Mouse (Mus musculus): ENCODE measurements around the gene Olfr1458.

The Olfr1458 gene

GRCm38 (mm10) chr19:13106675-13107074 is at the start of gene Olfr1458:
Olfr1458 (minus strand) TSS chr19:13106775.
- DNase-seq, result no peak

DNA sequence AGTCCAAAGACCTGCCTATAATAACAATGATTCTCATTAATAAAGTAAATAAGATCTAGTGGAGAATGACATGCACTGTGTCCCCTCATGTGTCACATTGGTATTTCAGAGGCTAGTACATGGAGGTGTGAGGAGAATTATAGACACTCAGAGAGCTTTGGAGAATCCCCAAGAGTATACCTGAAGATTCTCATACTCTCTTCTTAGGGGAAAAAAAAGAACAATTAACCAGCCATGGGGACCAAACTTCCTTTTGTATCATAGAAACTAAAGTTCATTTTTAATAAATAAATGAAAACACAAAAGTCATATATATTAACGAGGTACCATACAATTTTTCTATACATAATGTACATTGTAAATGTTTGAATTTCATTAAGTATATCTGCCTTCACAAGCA is 42.9 kb upstream of the Olfr1458 start, which contains the start of gene Olfr1459:
Olfr1459 (minus strand) TSS at position 101 of the 400 bp plus-strand sequence.
- no peak for DNase-seq

DNA sequence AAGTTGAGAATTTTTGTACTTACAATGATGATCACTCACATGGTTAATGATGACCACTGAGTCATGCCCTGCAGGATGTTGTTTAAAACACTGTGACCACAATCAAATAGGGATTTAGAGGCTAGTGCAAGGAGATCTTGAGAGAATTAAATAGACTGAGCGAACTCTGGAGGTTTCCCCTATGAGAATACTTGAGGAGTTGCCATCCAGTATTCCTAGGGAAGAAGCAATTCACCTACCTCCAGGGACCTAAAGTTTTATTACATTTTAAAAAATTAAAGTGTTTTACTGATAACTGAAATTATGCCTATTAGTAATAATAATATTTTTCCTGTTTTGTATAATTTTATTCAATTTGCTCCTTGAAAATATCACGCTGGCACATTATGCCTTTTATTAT is 8.8 kb downstream of the Olfr1458 start, which contains the start of gene Olfr1457:
Olfr1457 (minus strand) TSS at position 101 of the 400 bp plus-strand sequence.
- DNase-seq, result no peak

DNA sequence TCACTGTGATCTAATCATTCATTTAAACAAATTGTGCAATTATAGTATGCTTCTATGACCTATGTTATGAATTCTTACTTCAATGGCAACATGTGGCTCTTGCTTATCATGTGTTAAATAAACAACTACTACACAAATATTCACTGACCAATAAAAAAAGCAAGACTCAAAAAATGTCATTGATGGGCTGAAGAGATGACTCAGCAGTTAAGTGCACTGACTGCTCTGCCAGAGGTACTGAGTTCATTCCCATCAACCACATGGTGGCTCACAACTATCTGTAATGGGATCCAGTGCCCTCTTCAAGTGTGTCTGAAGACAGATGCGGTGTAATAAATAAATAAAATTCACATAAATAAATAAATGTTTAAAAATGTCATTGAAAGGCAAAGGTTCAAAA is 12.7 kb downstream of the Olfr1458 start:
- no peak for DNase-seq

DNA sequence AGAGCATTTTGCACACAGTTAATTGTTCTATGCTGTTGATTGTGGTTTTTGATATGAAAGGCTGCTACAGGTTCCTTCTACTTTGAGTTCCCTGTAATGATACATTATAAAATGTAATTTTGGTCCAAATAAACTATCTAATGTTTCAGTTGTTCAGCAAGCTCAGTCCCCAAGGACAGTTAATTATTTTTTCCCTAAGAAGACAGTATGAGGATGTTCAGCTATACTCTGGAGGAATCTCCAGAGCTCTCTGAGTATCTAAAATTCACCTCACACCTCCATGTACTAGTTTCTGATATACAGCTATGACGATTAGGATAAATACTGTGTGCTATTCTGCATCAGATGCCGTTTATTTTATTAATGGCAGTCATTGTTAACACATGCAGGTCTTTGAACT is 46.3 kb downstream of the Olfr1458 start, which contains the start of gene Olfr1454:
Olfr1454 (plus strand) TSS at position 301 of the 400 bp plus-strand sequence.
- no peak for DNase-seq

All from cerebellum, postnatal 25 days (tissue).